Mouse (Mus musculus): Measurements from ENCODE around the gene Gramd1b.

DNA sequence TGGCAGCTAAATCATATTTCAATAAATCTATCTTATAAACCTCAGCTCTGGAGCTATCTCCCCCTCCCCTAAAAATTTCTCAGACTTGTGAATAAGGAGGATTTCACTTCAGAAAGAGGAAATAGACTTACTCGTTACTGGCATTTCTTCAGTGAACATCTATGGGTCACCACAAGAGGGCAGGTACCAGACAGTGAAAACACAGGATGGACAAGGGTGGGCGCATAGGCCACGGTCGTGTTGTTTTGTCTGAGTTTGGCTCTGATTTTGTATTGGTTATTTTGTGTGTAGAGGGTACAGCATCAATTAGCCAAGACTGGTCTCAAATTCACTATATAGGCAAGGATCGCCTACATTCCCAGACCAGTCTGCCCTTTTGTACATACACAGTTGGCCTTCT, 79.0 kb downstream of the Gramd1b start:
- TF ChIP-seq CTCF (IDR thresholded peaks at IDR 0.05; ENCODE audit: extremely low read depth, insufficient read depth, insufficient read length, insufficient replicate concordance) (no peak), POLR2A (IDR thresholded peaks at IDR 0.05; ENCODE audit: low read depth, low read length) (no peak)
